Mouse (Mus musculus) stomach, embryonic 16.5 days (tissue): ENCODE results near the gene Gzmm. TPM values are rescaled to one million over a fixed set of nuclear protein-coding genes. Genes with fewer than 3 reads are reported as not detected.

ENCODE experiments used
- ATAC-seq: fragments of 200-750 bp; cut with Nextera tagmentation; 2 replicates; pipeline ENCODE4 v1.8.0; 2017; ENCODE audit warnings: moderate number of reproducible peaks, moderate TSS enrichment; ENCODE audit not compliant: insufficient read depth, low FRiP score
- H3K27ac ChIP-seq: fragments of 300-500 bp; sonication (generic); 2 replicates; pipeline ENCODE4 v1.5.1; 2014; ENCODE audit warnings: low read length
- H3K27me3 ChIP-seq: fragments of 300-500 bp; sonication (generic); 2 replicates; pipeline ENCODE4 v1.6.1; 2014; ENCODE audit warnings: low read length, control low read depth, mixed read lengths; ENCODE audit not compliant: control insufficient read depth, insufficient read depth
- H3K36me3 ChIP-seq: fragments of 300-500 bp; sonication (generic); 2 replicates; pipeline ENCODE4 v1.6.1; 2014; ENCODE audit warnings: low read length; ENCODE audit not compliant: control insufficient read depth, insufficient read depth
- H3K4me1 ChIP-seq: fragments of 300-500 bp; sonication (generic); 2 replicates; pipeline ENCODE4 v1.6.1; 2014; ENCODE audit warnings: low read length, control low read depth, mixed read lengths; ENCODE audit not compliant: control insufficient read depth, insufficient read depth
- H3K4me2 ChIP-seq: fragments of 300-500 bp; sonication (generic); 2 replicates; pipeline ENCODE4 v1.6.1; 2014; ENCODE audit warnings: low read depth, low read length, mixed read lengths
- H3K4me3 ChIP-seq: fragments of 300-500 bp; sonication (generic); replicated peaks from 2 replicates; pipeline ENCODE4 v1.5.1; 2014; ENCODE audit warnings: mild to moderate bottlenecking, low read length
- H3K9ac ChIP-seq: fragments of 300-500 bp; sonication (generic); 2 replicates; pipeline ENCODE4 v1.6.1; 2014; ENCODE audit warnings: low read length
- H3K9me3 ChIP-seq: fragments of 300-500 bp; sonication (generic); replicated peaks from 2 replicates; pipeline ENCODE4 v1.6.1; 2016; ENCODE audit warnings: low read length, control low read depth; ENCODE audit not compliant: control insufficient read depth
- WGBS: fragments of 180-500 bp; shearing (Covaris S2); extraction: QIAGEN DNeasy Blood & Tissue Kit; methylation state at CpG from one replicate; pipeline ENCODE4 v1.1.7; 2014; 5-methylcytosine and 5-hydroxymethylcytosine counted together
- polyA plus RNA-seq: library from polyadenylated mRNA; unstranded; fragments of >200 nt; fragmentation: Nextera tagmentation; extraction: Ambion mirVana; gene quantifications from 2 replicates; pipeline ENCODE4 v1.2.1, GENCODE M21; 2015

Gene Gzmm
- polyA plus RNA-seq, 1 experiment from 2014 or later: 0.44 TPM

- no peaks in the 10 kb centered on the region for H3K27me3 ChIP-seq
- H3K36me3 ChIP-seq: peaks cover 68% of the 10 kb centered on the region
- no peak overlapping the region for H3K4me2 ChIP-seq
- H3K27ac ChIP-seq: no peak overlapping the region
- peaks cover 6% of the 10 kb centered on the region for H3K4me1 ChIP-seq
- no peak overlapping the region for H3K4me3 ChIP-seq
- ATAC-seq: no peak
- 78% methylated on average over 11 of the region's 11 CpGs for WGBS
- no peak overlapping the region for H3K9ac ChIP-seq
- H3K9me3 ChIP-seq: peaks cover 43% of the 10 kb centered on the region
Observed at GRCm38 (mm10) chr10:79740863-79741262, 52.0 kb downstream of the Gzmm start.

DNA sequence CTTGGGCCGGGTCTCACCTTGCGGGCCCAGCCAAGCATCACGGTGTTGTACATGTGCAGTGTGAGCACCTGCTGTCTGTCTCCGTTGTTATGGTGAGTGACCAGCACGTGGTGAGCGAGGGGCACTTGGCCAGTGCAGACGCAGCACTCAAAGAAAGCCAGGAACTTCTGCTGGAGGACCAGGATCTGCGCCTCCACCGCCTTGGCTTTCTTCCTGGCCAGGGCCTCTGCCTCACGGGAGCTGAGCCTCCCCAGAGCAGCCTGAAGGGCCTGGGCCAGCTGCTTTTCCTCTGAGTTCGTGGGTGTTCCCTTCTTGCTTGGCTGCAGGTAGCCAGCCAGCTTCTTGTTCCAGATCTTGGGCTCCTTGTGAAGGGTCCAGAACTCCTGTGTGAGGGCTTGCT, 54.3 kb downstream of the Gzmm start:
- WGBS: 90% methylated on average over 11 of the region's 11 CpGs
- no peaks in the 10 kb centered on the region for H3K27me3 ChIP-seq
- H3K36me3 ChIP-seq: peaks cover 45% of the 10 kb centered on the region
- no peak overlapping the region for H3K4me3 ChIP-seq
- H3K9me3 ChIP-seq: peaks cover 29% of the 10 kb centered on the region
- no peak overlapping the region for H3K4me2 ChIP-seq
- H3K9ac ChIP-seq: no peak overlapping the region
- H3K4me1 ChIP-seq: peaks cover 8% of the 10 kb centered on the region
- no peak for ATAC-seq
- H3K27ac ChIP-seq: no peak overlapping the region

- ATAC-seq: no peak
- peaks cover 23% of the 10 kb centered on the region for H3K9me3 ChIP-seq
Observed at GRCm38 (mm10) chr10:79743650-79744365, 55.0 kb downstream of the Gzmm start.

More at GRCm38 (mm10) chr10:79743650-79744365, 55.0 kb downstream of the Gzmm start:
- Histone ChIP-seq H3K36me3 (peaks cover 38% of the 10 kb centered on the region), H3K4me3 (no peak overlapping the region), H3K4me1 (peaks cover 8% of the 10 kb centered on the region), H3K4me2 (no peak overlapping the region), H3K27ac (no peak overlapping the region), H3K9ac (no peak overlapping the region), H3K27me3 (no peaks in the 10 kb centered on the region)
- 90% methylated on average over 15 of the region's 15 CpGs for WGBS

Other genes starting within 250 kb of the Gzmm start
- gene Vmn2r83, start 220.3 kb upstream of the Gzmm start, polyA plus RNA-seq: not detected in 2 replicates
- 69.9 and 88.4 TPM in 2 replicates for gene Plpp2, start 155.2 kb upstream of the Gzmm start, polyA plus RNA-seq
- gene Mier2, start 133.8 kb upstream of the Gzmm start, polyA plus RNA-seq: 40.7 and 46.8 TPM in 2 replicates
- gene Theg, start 101.7 kb upstream of the Gzmm start, polyA plus RNA-seq: not detected in 2 replicates
- gene C2cd4c, start 75.0 kb upstream of the Gzmm start, polyA plus RNA-seq: 0.03 TPM in 1 of 2 replicates, not detected in the other
- 3.0 and 3.2 TPM in 2 replicates for gene Shc2, start 51.1 kb upstream of the Gzmm start, polyA plus RNA-seq
- not detected in 2 replicates for gene Odf3l2, start 43.3 kb upstream of the Gzmm start, polyA plus RNA-seq
- 33.7 and 41.9 TPM in 2 replicates for gene Madcam1, start 24.5 kb upstream of the Gzmm start, polyA plus RNA-seq
- 47.4 and 53.2 TPM in 2 replicates for gene Tpgs1, start 19.7 kb upstream of the Gzmm start, polyA plus RNA-seq
- gene Cdc34, start 6.8 kb upstream of the Gzmm start, polyA plus RNA-seq: 84.6 and 86.3 TPM in 2 replicates
- gene Bsg, start 15.5 kb downstream of the Gzmm start, polyA plus RNA-seq: 983 and 1,041 TPM in 2 replicates
- not detected in 2 replicates for gene Hcn2, start 27.6 kb downstream of the Gzmm start, polyA plus RNA-seq
- gene Polrmt, start 57.6 kb downstream of the Gzmm start, polyA plus RNA-seq: 33.3 and 40.9 TPM in 2 replicates
- gene Fgf22, start 66.1 kb downstream of the Gzmm start, polyA plus RNA-seq: 0.37 and 0.50 TPM in 2 replicates
- 29.9 and 34.8 TPM in 2 replicates for gene Rnf126, start 77.9 kb downstream of the Gzmm start, polyA plus RNA-seq
- gene Fstl3, start 88.3 kb downstream of the Gzmm start, polyA plus RNA-seq: 18.1 and 23.1 TPM in 2 replicates
- 0.55 and 0.72 TPM in 2 replicates for gene Prss57, start 101.9 kb downstream of the Gzmm start, polyA plus RNA-seq
- 56.8 and 58.0 TPM in 2 replicates for gene Palm, start 104.6 kb downstream of the Gzmm start, polyA plus RNA-seq
- 50.6 and 62.3 TPM in 2 replicates for gene Misp, start 132.0 kb downstream of the Gzmm start, polyA plus RNA-seq
- gene Ptbp1, start 165.4 kb downstream of the Gzmm start, polyA plus RNA-seq: 268 and 308 TPM in 2 replicates
- 4.1 and 7.2 TPM in 2 replicates for gene Prtn3, start 185.5 kb downstream of the Gzmm start, polyA plus RNA-seq
- 28.7 and 29.1 TPM in 2 replicates for gene Plppr3, start 185.6 kb downstream of the Gzmm start, polyA plus RNA-seq
- 6.3 and 9.8 TPM in 2 replicates for gene Elane, start 197.2 kb downstream of the Gzmm start, polyA plus RNA-seq
- gene Cfd, start 201.8 kb downstream of the Gzmm start, polyA plus RNA-seq: not detected in 2 replicates
- gene Med16, start 219.9 kb downstream of the Gzmm start, polyA plus RNA-seq: 39.6 and 42.3 TPM in 2 replicates
- gene Gm26602, start 221.8 kb downstream of the Gzmm start, polyA plus RNA-seq: 4.1 TPM in 1 of 2 replicates, not detected in the other
- gene Kiss1r, start 228.0 kb downstream of the Gzmm start, polyA plus RNA-seq: 0.89 and 0.97 TPM in 2 replicates
- 160 and 176 TPM in 2 replicates for gene R3hdm4, start 232.2 kb downstream of the Gzmm start, polyA plus RNA-seq
- gene Arid3a, start 238.0 kb downstream of the Gzmm start, polyA plus RNA-seq: 4.9 and 5.2 TPM in 2 replicates